Mouse (Mus musculus) ES-E14 (cell line): Measurements from ENCODE around the gene Hs3st1.

Experiments used
- CHD2 ChIP-seq: IDR thresholded peaks from 2 replicates; pipeline ENCODE4 v1.6.1; 2014; ENCODE audit warnings: mild to moderate bottlenecking, low read depth, low read length, inconsistent platforms
- MAFK ChIP-seq: IDR thresholded peaks from 2 replicates; pipeline ENCODE4 v1.6.1; 2014; ENCODE audit warnings: mild to moderate bottlenecking, low read depth, low read length, inconsistent platforms; ENCODE audit not compliant: insufficient read depth
- ZNF384 ChIP-seq: IDR thresholded peaks from 2 replicates; pipeline ENCODE4 v1.6.1; 2012; ENCODE audit warnings: low read depth, low read length, inconsistent platforms

DNA sequence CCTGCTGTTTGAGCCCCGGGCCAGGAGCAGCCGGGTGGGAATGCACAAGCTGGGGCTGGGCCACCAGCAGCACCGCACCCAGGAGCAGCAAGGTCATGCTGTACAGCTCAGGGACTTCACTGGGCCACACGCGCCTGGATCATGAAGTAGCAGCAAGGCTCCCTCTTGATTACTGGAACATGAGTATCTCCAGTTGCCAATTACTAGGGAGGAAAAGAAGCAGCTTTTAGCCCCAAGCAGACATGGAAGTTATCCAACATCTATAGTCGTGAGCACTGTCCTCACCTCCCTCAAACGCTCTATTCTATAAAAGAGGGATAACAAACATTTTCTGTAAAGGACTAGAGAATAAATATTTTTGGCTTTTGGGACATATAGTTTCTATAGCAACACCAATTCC is 140.1 kb downstream of the Hs3st1 start:
- TF ChIP-seq ZNF384 (no peak), CHD2 (no peak), MAFK (no peak)
